Mouse (Mus musculus) neural tube, embryonic 13.5 days (tissue): Measurements from ENCODE around the gene Ncaph2. TPM values are rescaled to one million over a fixed set of nuclear protein-coding genes. Genes with fewer than 3 reads are reported as not detected.

Experiments
- ATAC-seq: fragments of 200-750 bp; cut with Nextera tagmentation; 2 replicates; pipeline ENCODE4 v1.8.0; 2017; ENCODE audit warnings: low read depth, mild to moderate bottlenecking, moderate TSS enrichment, moderate library complexity
- H3K27ac ChIP-seq: fragments of 300-500 bp; sonication (generic); replicated peaks from 2 replicates; pipeline ENCODE4 v1.5.1; 2015; ENCODE audit warnings: moderate library complexity, mild to moderate bottlenecking, inconsistent platforms
- H3K27me3 ChIP-seq: fragments of 300-500 bp; sonication (generic); 2 replicates; pipeline ENCODE4 v1.6.1; 2015; ENCODE audit warnings: mild to moderate bottlenecking, inconsistent platforms
- H3K36me3 ChIP-seq: fragments of 300-500 bp; sonication (generic); 2 replicates; pipeline ENCODE4 v1.6.1; 2015; ENCODE audit warnings: mild to moderate bottlenecking, inconsistent platforms
- H3K4me1 ChIP-seq: fragments of 300-500 bp; sonication (generic); replicated peaks from 2 replicates; pipeline ENCODE4 v1.6.1; 2015; ENCODE audit warnings: inconsistent platforms
- H3K4me2 ChIP-seq: fragments of 300-500 bp; sonication (generic); 2 replicates; pipeline ENCODE4 v1.6.1; 2015; ENCODE audit warnings: inconsistent platforms, mild to moderate bottlenecking, moderate library complexity
- H3K4me3 ChIP-seq: fragments of 300-500 bp; sonication (generic); 2 replicates; pipeline ENCODE4 v1.5.1; 2015; ENCODE audit warnings: mild to moderate bottlenecking, inconsistent platforms
- H3K9ac ChIP-seq: fragments of 300-500 bp; sonication (generic); 2 replicates; pipeline ENCODE4 v1.6.1; 2015; ENCODE audit warnings: moderate library complexity, mild to moderate bottlenecking, inconsistent platforms
- H3K9me3 ChIP-seq: fragments of 300-500 bp; sonication (generic); 2 replicates; pipeline ENCODE4 v1.6.1; 2016; ENCODE audit warnings: inconsistent platforms
- WGBS: fragments of 180-500 bp; shearing (Covaris S2); methylation state at CpG from one replicate; pipeline ENCODE4 v1.1.7; 2015; 5-methylcytosine and 5-hydroxymethylcytosine counted together
- polyA plus RNA-seq: library from polyadenylated mRNA; unstranded; fragments of >200 nt; fragmentation: Nextera tagmentation; extraction: Ambion mirVana; gene quantifications from 2 replicates; pipeline ENCODE4 v1.2.1, GENCODE M21; 2015

The Ncaph2 gene
- polyA plus RNA-seq, 1 experiment from 2014 or later = 101 TPM

GRCm38 (mm10) chr15:89322670-89323522 is 32.6 kb upstream of the Ncaph2 start, which contains the start of gene Adm2:
Adm2 (plus strand) TSS chr15:89322720.
- H3K27me3 ChIP-seq = peaks cover 14% of the 10 kb centered on the region
- H3K36me3 ChIP-seq = no peaks in the 10 kb centered on the region
- no peak within 1 kb of the TSS for H3K27ac ChIP-seq
- H3K4me3 ChIP-seq = peak within 1 kb of the TSS; percentile 8; the same call in 1 of the 2 replicates
- peak within 1 kb of the TSS; percentile 28 for H3K4me2 ChIP-seq
- peak within 1 kb of the TSS; percentile 22; the same call in 1 of the 2 replicates for H3K9ac ChIP-seq
- no peaks in the 10 kb centered on the region for H3K9me3 ChIP-seq
- WGBS = 9% methylated on average over 26 of the region's 26 CpGs
- ATAC-seq = no peak
- H3K4me1 ChIP-seq = peaks cover 7% of the 10 kb centered on the region; the same call in 1 of the 2 replicates

GRCm38 (mm10) chr15:89323656-89324055 is 31.9 kb upstream of the Ncaph2 start:
- Histone ChIP-seq H3K4me1 (peaks cover 7% of the 10 kb centered on the region; the same call in 1 of the 2 replicates), H3K27ac (no peak overlapping the region), H3K4me2 (no peak overlapping the region), H3K36me3 (no peaks in the 10 kb centered on the region), H3K9ac (no peak overlapping the region), H3K27me3 (peaks cover 14% of the 10 kb centered on the region), H3K4me3 (no peak overlapping the region), H3K9me3 (no peaks in the 10 kb centered on the region)
- WGBS = 91% methylated on average over 4 of the region's 4 CpGs
- no peak for ATAC-seq

GRCm38 (mm10) chr15:89326441-89326840 is 29.1 kb upstream of the Ncaph2 start:
- Histone ChIP-seq H3K36me3 (no peaks in the 10 kb centered on the region), H3K9me3 (no peaks in the 10 kb centered on the region), H3K4me2 (no peak overlapping the region), H3K27me3 (peaks cover 14% of the 10 kb centered on the region), H3K27ac (no peak overlapping the region), H3K9ac (no peak overlapping the region), H3K4me1 (peaks cover 7% of the 10 kb centered on the region; the same call in 1 of the 2 replicates), H3K4me3 (no peak overlapping the region)
- 65% methylated on average over 5 of the region's 5 CpGs for WGBS
- ATAC-seq = no peak

GRCm38 (mm10) chr15:89334271-89334670 is 21.2 kb upstream of the Ncaph2 start, which contains the start of gene Miox:
Miox (plus strand) TSS chr15:89334398.
- H3K9ac ChIP-seq = no peak within 1 kb of the TSS
- H3K27ac ChIP-seq = no peak within 1 kb of the TSS
- H3K4me2 ChIP-seq = no peak within 1 kb of the TSS
- no peak within 1 kb of the TSS for H3K4me3 ChIP-seq
- 84% methylated on average over 7 of the region's 7 CpGs for WGBS
- no peak for ATAC-seq
- H3K36me3 ChIP-seq = no peaks in the 10 kb centered on the region
- H3K27me3 ChIP-seq = no peaks in the 10 kb centered on the region
- H3K4me1 ChIP-seq = no peaks in the 10 kb centered on the region
- H3K9me3 ChIP-seq = no peaks in the 10 kb centered on the region

GRCm38 (mm10) chr15:89334774-89335537 is 20.6 kb upstream of the Ncaph2 start:
- WGBS = 85% methylated on average over 17 of the region's 17 CpGs
- H3K4me1 ChIP-seq = no peaks in the 10 kb centered on the region
- H3K9me3 ChIP-seq = no peaks in the 10 kb centered on the region
- no peak overlapping the region for H3K9ac ChIP-seq
- H3K4me3 ChIP-seq = no peak overlapping the region
- no peak overlapping the region for H3K27ac ChIP-seq
- no peaks in the 10 kb centered on the region for H3K36me3 ChIP-seq
- H3K27me3 ChIP-seq = no peaks in the 10 kb centered on the region
- ATAC-seq = no peak
- H3K4me2 ChIP-seq = no peak overlapping the region

GRCm38 (mm10) chr15:89336422-89336821 is 19.1 kb upstream of the Ncaph2 start:
- 89% methylated on average over 14 of the region's 14 CpGs for WGBS
- no peak overlapping the region for H3K4me2 ChIP-seq
- H3K27me3 ChIP-seq = no peaks in the 10 kb centered on the region
- no peak overlapping the region for H3K27ac ChIP-seq
- H3K9me3 ChIP-seq = no peaks in the 10 kb centered on the region
- ATAC-seq = no peak
- H3K4me1 ChIP-seq = no peaks in the 10 kb centered on the region
- H3K9ac ChIP-seq = no peak overlapping the region
- no peak overlapping the region for H3K4me3 ChIP-seq
- no peaks in the 10 kb centered on the region for H3K36me3 ChIP-seq

GRCm38 (mm10) chr15:89339696-89340095 is 15.8 kb upstream of the Ncaph2 start:
- no peaks in the 10 kb centered on the region for H3K4me1 ChIP-seq
- no peak overlapping the region for H3K27ac ChIP-seq
- no peaks in the 10 kb centered on the region for H3K36me3 ChIP-seq
- no peak overlapping the region for H3K9ac ChIP-seq
- no peak for ATAC-seq
- no peak overlapping the region for H3K4me2 ChIP-seq
- no peaks in the 10 kb centered on the region for H3K27me3 ChIP-seq
- no peak overlapping the region for H3K4me3 ChIP-seq
- no peaks in the 10 kb centered on the region for H3K9me3 ChIP-seq
- WGBS = 88% methylated on average over 2 of the region's 2 CpGs

- H3K36me3 ChIP-seq = no peaks in the 10 kb centered on the region
- ATAC-seq = no peak
- H3K27ac ChIP-seq = no peak overlapping the region
- H3K4me2 ChIP-seq = no peak overlapping the region
- no peak overlapping the region for H3K4me3 ChIP-seq
- H3K27me3 ChIP-seq = no peaks in the 10 kb centered on the region
- 86% methylated on average over 3 of the region's 3 CpGs for WGBS
- H3K9ac ChIP-seq = no peak overlapping the region
- H3K4me1 ChIP-seq = no peaks in the 10 kb centered on the region
- no peaks in the 10 kb centered on the region for H3K9me3 ChIP-seq
These were observed 15.4 kb upstream of the Ncaph2 start for GRCm38 (mm10) chr15:89340136-89340535.

GRCm38 (mm10) chr15:89341678-89342077 is 13.8 kb upstream of the Ncaph2 start:
- no peak for ATAC-seq
- no peak overlapping the region for H3K4me3 ChIP-seq

GRCm38 (mm10) chr15:89343325-89343724 is 12.2 kb upstream of the Ncaph2 start:
- H3K9me3 ChIP-seq = no peaks in the 10 kb centered on the region
- no peak overlapping the region for H3K27ac ChIP-seq
- H3K36me3 ChIP-seq = no peaks in the 10 kb centered on the region
- H3K27me3 ChIP-seq = no peaks in the 10 kb centered on the region
- H3K9ac ChIP-seq = no peak overlapping the region
- H3K4me1 ChIP-seq = no peaks in the 10 kb centered on the region
- H3K4me3 ChIP-seq = no peak overlapping the region
- 91% methylated on average over 3 of the region's 3 CpGs for WGBS
- H3K4me2 ChIP-seq = no peak overlapping the region
- no peak for ATAC-seq

More at GRCm38 (mm10) chr15:89341678-89342077, 13.8 kb upstream of the Ncaph2 start:
- Histone ChIP-seq H3K4me1 (no peaks in the 10 kb centered on the region), H3K36me3 (no peaks in the 10 kb centered on the region), H3K4me2 (no peak overlapping the region), H3K9me3 (no peaks in the 10 kb centered on the region), H3K9ac (no peak overlapping the region), H3K27ac (no peak overlapping the region), H3K27me3 (no peaks in the 10 kb centered on the region)
- 45% methylated on average over 1 of the region's 1 CpGs for WGBS

GRCm38 (mm10) chr15:89350447-89350846 is 5.1 kb upstream of the Ncaph2 start:
- Histone ChIP-seq H3K9me3 (no peaks in the 10 kb centered on the region), H3K36me3 (peaks cover 44% of the 10 kb centered on the region), H3K27ac (no peak overlapping the region), H3K27me3 (no peaks in the 10 kb centered on the region), H3K9ac (no peak overlapping the region; the same call in 1 of the 2 replicates), H3K4me1 (peaks cover 14% of the 10 kb centered on the region), H3K4me2 (no peak overlapping the region), H3K4me3 (no peak overlapping the region)
- no peak for ATAC-seq
- WGBS = 87% methylated on average over 5 of the region's 5 CpGs

GRCm38 (mm10) chr15:89351302-89351701 is 4.2 kb upstream of the Ncaph2 start:
- Histone ChIP-seq H3K27ac (no peak overlapping the region), H3K27me3 (no peaks in the 10 kb centered on the region), H3K9me3 (no peaks in the 10 kb centered on the region), H3K36me3 (peaks cover 44% of the 10 kb centered on the region), H3K4me3 (no peak overlapping the region), H3K9ac (no peak overlapping the region), H3K4me1 (peaks cover 15% of the 10 kb centered on the region), H3K4me2 (no peak overlapping the region)
- no peak for ATAC-seq
- 93% methylated on average over 15 of the region's 15 CpGs for WGBS
